Mouse (Mus musculus) induced T-regulatory cell, adult 2 months (primary cell): ENCODE data around the gene Arhgap15.

Experiments
- DNase-seq: peaks from one replicate; pipeline ENCODE4 v3.0.0-alpha.2; 2012; ENCODE audit warnings: low read depth

Gene Arhgap15

GRCm38 (mm10) chr2:44353594-44353993 lies 605.0 kb downstream of the Arhgap15 start:
- no peak for DNase-seq

GRCm38 (mm10) chr2:44354786-44355185 lies 606.2 kb downstream of the Arhgap15 start:
- peak; percentile 12 for DNase-seq

GRCm38 (mm10) chr2:44355316-44355715 lies 606.7 kb downstream of the Arhgap15 start:
- DNase-seq, result no peak

DNA sequence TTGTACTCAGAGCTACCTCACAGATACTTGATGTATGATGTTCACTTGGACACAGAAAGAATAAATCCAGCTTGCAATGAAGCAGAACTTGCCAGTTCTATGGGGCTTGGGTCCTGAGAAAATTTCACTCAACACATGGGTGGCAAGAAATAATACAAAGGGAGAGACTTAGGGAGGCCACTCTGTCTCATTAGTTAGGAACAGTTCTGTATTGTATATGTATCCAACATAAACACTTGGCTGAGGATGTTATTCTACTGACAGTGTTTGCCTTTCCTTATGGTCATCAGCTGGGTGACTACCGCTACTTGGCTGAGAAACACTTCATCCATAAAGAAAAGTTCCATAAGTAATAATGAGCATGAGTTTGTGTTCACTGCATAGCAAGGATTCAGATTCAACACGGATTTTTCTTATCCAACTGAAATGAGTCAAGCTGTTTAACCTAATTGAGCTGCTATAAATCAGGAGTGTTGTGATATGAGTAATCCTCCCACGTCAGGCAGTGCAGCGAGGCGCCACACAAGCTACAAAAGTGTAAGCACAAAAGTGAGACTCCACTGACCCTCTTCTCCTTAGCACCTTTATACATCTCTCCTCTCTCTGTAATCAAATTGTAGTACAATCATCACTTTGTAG lies 607.7 kb downstream of the Arhgap15 start:
- DNase-seq, result peak; percentile 31

GRCm38 (mm10) chr2:44356887-44357251 lies 608.2 kb downstream of the Arhgap15 start:
- no peak for DNase-seq

GRCm38 (mm10) chr2:44380225-44380624 lies 631.6 kb downstream of the Arhgap15 start:
- DNase-seq, result no peak

GRCm38 (mm10) chr2:44384541-44384940 lies 635.9 kb downstream of the Arhgap15 start:
- no peak for DNase-seq

DNA sequence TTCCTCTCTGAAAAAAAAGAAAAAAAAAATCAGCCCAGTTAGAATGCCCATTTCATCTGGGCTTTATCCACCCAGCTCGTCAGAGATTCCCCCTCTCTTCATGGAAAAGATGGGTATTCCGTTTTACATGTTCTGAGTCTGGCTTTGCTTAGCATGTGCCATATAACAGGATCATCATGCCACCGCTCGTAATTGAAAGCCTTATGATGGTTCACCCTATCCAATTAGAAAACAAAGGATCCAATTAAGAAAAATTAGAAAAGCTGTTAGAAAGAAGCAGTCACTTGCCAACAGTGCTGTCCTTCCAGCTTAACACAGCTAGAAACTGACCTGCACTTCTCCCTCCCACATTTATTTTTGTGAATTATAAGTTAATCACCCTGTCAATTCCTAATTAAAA lies 640.9 kb downstream of the Arhgap15 start:
- DNase-seq, result no peak

GRCm38 (mm10) chr2:44393789-44394188 lies 645.2 kb downstream of the Arhgap15 start:
- no peak for DNase-seq

DNA sequence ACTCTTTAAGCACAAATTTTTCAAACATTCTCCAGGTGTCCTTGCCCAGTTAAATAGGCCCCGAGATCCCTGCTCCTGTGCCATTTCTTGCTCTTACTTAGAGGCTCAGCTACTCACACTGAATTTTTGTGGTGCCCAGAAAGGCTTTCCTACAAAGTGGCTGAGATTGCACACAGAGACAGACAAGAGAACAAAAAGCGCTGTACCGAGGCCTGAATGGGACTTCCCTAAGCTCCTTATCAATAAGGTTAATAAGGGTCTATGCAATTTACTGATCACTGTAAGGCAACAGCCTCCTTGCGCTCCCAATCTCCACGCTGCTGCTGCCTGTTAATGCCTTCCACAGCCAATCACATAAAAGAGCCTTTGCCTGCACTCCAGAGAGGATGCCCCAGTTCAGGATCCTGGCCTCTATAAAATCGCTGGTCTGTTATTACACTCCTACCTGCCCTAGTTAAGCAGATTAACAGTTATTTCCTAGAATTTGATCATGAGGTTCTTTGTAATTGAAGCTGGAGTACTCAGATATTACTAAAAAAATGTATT lies 646.4 kb downstream of the Arhgap15 start:
- no peak for DNase-seq

- no peak for DNase-seq
Observed at GRCm38 (mm10) chr2:44395577-44395976, 647.0 kb downstream of the Arhgap15 start.

- DNase-seq, result no peak
Observed at GRCm38 (mm10) chr2:44397209-44397608, 648.6 kb downstream of the Arhgap15 start.

- no peak for DNase-seq
Observed at GRCm38 (mm10) chr2:44397735-44398337, 649.2 kb downstream of the Arhgap15 start.

DNA sequence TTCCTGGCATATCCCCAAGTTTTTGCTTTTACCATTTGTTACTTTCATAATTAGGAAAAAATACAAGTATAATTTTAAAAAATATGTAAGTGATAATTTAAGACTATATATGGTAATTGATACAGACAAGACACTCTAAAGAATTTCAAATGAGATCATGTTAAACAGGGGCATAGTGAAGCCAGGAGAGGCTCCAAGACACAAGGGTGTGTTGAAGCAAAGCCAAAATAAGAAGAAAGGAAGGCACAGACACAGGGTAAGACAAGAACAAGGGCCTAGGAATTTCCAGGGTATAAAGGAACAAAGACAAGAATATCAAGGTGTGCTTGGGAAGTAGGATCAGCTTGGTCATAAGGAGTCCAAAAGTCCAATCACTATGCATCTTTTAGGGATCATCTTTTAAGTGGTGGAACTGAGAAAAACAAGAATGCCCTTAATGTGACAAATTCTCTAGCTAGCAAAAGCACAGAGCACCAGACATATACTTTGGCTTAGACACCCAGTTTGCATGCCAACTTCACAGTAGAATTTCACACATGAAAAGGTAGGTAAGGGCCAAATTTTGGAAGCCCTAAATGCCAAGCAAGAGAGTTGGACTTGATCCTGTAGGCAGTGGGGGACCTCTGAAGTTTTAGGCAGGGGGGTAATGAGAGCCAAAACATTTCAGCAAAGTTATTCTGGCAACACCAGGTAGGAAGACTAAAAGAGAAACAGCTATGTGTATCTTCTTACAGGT lies 650.7 kb downstream of the Arhgap15 start:
- DNase-seq, result no peak

DNA sequence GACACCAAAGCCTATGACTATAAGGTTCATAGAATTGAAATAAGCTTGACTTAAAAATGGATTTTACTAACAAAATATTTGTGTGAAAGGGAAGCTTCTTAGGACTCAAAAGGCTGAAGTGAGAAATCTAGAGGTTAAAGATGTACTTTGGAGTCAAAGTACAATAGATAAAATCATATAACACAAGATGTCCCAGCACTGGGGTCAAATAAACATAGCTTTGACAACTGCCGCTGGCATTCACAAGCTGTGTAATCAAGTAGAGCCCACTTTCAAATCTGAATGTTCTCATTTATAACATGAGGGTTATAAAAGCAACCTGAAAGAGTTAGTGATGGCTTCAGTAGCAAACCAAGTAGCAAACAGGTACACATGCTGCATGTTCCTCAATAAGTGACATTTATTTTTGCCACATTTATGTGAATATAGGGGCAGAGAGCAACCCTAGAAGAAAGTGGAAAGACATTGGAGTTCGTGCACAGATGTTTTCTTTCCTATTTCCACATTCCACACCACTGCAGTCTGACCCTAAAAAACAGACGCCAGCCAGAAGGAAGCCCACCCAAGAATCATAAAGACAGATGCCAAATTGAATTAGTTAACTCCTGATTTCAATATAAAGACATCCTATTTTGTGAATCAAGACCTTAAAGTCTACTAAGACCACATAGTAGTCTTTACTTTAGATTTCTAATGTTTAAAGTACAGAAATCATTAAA lies 653.2 kb downstream of the Arhgap15 start:
- no peak for DNase-seq

DNA sequence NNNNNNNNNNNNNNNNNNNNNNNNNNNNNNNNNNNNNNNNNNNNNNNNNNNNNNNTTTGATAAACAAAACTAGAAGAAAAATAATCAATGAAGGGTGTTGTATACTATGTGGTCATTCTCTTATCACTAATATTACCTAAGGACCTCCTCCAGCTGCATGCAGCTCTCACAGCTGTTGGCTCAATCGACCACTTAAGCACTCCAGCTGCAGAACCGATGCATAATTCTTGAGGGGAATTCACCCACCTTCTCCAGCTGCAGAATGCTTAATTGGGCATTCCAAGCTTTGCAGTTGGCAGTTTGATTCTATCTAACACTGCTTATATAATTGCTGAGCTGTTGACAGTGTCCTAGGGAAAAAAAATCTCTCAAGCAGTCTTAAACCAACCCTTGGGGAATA lies 663.0 kb downstream of the Arhgap15 start:
- DNase-seq, result no peak

DNA sequence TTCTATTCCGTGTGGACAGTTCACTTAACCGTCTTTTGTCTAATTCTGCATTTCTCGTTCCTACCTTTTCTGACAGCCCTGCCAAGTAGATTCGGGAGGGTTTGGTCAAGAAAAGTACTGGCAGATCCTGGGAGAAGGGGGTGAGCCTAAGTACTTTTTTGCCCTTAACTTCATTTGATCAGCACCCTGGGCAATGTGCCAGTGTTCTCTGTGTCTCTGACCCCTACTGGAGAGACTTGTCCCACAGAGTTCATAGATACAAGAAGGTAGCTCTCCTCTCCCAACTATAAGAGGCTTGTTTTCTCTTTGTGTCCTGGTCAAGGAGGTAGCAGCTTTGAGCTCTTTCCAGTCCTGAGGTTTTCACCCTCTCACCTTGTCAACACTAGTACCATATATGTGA lies 667.7 kb downstream of the Arhgap15 start:
- DNase-seq, result no peak

GRCm38 (mm10) chr2:44419547-44420225 lies 671.1 kb downstream of the Arhgap15 start:
- no peak for DNase-seq

- no peak for DNase-seq
Observed at GRCm38 (mm10) chr2:44430521-44430920, 681.9 kb downstream of the Arhgap15 start.

- no peak for DNase-seq
Observed at GRCm38 (mm10) chr2:44436652-44437051, 688.0 kb downstream of the Arhgap15 start.

DNA sequence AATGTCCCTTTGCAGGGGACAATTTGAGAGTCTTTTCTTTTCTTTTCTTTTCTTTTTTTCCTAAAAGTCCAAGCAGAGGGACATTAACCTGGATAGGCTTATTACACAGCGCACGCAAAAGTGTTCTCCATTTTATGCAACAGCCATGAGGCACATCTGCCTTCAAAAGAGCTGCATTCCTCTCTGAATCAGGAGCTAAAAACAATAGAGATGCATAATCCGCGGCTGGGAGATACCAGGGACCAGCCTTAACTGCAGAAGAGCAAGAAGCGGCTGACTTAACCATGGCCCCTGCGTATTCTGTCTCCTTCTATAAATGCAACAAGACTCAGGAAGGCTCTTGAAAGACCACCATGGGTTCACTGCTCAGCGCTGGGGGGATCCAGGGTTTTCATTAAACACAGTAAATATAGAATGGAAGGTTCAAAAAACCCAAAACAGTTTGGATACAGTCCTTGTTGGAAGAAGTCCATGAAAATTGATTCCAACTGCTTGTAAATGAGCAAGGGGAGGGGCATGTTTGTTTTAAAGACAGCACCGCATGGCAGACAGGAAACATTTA lies 689.0 kb downstream of the Arhgap15 start:
- DNase-seq, result no peak

GRCm38 (mm10) chr2:44438070-44438469 lies 689.4 kb downstream of the Arhgap15 start:
- no peak for DNase-seq
